Mouse (Mus musculus): ENCODE measurements around the gene Cfap57.
"Not testable (repeated sequence)": the region's sequence is repeated elsewhere in the genome, so short reads cannot be mapped to it uniquely, and the experiment has no call there.

Cfap57 gene

DNA sequence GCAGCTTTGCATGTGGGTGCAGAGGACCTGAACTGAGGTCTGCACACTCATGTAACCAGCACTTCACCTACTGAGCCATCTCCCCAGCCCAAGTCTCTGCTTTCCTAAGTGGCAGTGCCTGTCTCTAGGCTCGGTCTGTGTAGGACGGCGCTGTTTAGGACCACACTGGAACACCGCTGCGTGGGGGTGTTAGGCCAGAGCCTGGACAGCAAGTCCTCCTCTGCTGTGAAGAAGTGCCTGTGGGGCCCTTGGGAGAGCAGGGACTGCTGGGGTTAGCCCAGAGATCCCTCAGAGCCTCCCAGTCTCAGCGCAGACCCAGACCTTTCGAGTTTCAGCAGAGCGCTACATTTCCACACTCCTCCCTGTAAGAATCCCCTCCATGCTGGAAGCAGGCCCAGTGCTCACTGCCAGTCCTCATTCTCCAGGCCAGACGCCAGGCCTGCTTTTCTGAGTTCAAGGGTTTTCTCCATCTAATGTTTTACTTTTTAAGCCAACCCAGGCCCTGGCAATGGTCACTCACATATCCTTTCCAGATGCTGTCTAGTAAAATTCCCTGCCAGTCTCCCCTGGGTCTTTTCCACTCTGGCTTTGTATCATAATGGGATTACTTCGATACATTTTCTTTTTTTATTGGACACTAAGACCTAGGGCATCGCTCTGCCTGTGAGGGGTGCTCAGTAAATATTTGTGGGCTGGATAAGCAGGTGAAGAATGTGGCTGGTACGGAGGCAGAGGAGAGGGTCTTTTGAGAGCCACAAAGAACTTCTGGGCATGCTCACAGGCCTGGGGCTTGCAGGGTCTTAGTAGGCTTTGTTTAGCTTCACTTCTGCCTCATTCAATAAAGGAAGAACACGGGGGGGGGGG, 56.3 kb downstream of the Cfap57 start:
- no peak for DNase-seq (ENCODE audit: low read depth)

- DNase-seq (ENCODE audit: low read depth) = no peak
Measured at GRCm38 (mm10) chr4:118553039-118553649, 67.4 kb downstream of the Cfap57 start.

- DNase-seq (ENCODE audit: low read depth) = peak; percentile 30
Measured at GRCm38 (mm10) chr4:118548130-118548480, 72.5 kb downstream of the Cfap57 start.

- not testable (repeated sequence) for DNase-seq (ENCODE audit: low read depth)
Measured at GRCm38 (mm10) chr4:118547424-118548129, 73.0 kb downstream of the Cfap57 start.

DNA sequence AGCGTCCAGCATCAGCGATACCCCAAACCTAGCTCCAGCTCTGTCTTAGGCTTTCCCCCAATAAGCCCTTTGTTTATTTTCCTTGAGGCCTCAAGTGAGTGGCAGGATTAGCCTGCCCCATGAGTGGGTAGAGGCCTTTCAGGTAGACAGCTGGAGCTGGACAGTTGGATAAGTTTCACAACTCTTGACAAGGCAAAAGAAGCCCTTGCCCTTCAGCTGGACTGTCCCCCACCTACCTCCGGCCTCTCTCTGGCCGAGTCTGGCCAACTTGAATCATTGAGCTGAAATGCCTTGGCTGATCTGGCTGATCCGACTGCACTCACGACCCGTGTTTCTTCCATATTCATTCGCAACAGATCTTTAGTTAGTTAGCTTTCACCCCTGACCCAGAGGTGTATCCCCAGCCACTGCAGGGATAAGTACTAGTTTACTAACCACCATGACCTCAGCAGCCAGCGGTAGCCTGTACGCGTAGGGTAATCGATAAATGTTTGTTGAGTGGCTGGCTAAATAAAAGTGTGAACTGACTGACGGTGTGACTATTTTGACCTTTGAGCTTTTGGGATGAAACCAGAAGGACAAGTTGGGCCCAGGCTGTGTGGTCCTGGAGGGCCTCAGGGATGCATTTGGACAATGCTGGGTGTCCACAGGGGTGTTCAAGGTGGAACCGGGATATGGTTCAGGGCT, 76.0 kb downstream of the Cfap57 start:
- DNase-seq (ENCODE audit: low read depth) = no peak

- peak; percentile 36 for DNase-seq (ENCODE audit: low read depth)
Measured at GRCm38 (mm10) chr4:118543592-118544260, 76.9 kb downstream of the Cfap57 start, which contains the start of gene Tmem125. Gene Tmem125, minus strand, starts transcription at chr4:118544044.

DNA sequence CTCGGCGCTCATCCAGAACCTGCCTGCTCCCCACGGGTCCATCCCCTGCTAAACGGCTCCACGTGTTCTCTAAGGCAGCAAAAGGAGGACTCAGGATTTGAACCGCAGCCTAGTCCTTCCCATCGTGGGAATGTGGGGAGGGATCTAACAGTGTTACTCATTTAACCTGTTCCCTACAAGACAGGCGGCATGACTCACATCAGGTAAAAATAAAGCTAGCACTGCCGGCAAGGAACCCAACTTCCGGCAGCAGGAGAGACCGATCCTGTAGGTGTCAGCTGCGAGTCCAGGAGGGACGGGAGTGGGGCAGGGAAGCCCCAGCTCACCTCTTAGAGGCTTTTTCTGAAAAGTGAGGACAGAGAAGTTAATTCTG, 77.4 kb downstream of the Cfap57 start:
- no peak for DNase-seq (ENCODE audit: low read depth)

GRCm38 (mm10) chr4:118542510-118543157, 77.9 kb downstream of the Cfap57 start:
- DNase-seq (ENCODE audit: low read depth) = no peak

DNA sequence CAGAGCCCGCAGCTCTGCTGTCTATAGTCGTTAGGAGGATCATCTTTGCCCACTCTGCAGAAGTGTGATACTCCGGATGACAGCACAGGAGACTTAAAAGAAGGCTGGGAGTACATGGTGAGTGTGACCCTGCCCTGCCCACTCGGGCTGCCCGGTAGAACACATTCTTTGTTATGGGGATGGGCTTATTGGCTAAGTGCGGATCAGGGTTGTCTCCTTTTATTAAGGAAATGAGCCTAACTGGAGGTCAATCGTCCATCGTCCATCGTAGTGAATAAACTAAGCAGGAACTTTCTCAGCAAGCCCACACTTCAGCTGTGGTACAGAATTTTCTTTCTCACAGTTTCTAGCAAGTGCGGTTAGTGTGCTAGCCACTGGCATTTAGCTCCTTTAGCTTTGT, 80.7 kb downstream of the Cfap57 start:
- no peak for DNase-seq (ENCODE audit: low read depth)

DNA sequence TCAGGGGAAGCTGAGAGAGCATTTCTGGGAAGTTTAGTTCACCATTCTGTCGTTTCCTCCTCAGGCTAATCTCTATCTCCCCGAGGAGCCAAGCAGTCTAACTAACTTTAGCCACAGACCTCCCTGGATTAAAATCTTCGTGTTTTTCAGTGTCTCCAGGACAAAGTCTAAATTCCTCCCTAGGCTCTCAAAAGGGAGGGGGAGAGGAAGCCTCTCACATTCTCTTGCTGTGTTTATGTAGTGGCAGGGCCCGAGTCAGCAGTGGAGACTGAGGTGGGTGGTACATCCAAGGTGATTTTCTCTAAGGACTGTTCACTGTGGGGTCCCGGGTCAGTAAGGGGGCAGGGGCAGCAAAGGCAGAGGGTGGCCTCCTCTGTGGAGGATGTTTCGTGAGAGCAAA, 82.8 kb downstream of the Cfap57 start:
- DNase-seq (ENCODE audit: low read depth) = no peak

DNA sequence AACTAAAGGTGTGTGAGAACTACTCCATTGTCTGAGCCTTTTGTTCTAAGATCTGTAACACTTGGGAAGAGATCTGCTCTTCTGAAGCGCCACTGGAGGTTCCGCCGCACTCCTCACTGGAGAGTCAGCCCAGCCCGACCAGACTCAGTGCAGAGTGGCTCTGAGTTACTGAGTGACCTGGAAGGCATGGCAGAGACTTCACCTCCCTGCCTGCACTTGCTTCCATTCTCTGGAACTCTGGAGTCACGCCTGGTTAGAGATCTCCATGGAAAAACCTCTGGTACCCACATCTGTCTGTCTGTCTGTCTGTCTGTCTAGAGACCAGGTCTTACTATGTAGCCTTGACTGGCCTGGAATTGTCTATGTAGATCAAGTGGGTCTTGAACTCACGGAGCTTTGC, 85.0 kb downstream of the Cfap57 start:
- DNase-seq (ENCODE audit: low read depth) = no peak

GRCm38 (mm10) chr4:118533605-118534004, 87.0 kb downstream of the Cfap57 start:
- DNase-seq (ENCODE audit: low read depth) = no peak

GRCm38 (mm10) chr4:118533156-118533555, 87.4 kb downstream of the Cfap57 start:
- DNase-seq (ENCODE audit: low read depth) = no peak

- DNase-seq (ENCODE audit: low read depth) = no peak
Measured at GRCm38 (mm10) chr4:118532663-118533062, 87.9 kb downstream of the Cfap57 start.

GRCm38 (mm10) chr4:118527720-118528119, 92.9 kb downstream of the Cfap57 start:
- DNase-seq (ENCODE audit: low read depth) = no peak

DNA sequence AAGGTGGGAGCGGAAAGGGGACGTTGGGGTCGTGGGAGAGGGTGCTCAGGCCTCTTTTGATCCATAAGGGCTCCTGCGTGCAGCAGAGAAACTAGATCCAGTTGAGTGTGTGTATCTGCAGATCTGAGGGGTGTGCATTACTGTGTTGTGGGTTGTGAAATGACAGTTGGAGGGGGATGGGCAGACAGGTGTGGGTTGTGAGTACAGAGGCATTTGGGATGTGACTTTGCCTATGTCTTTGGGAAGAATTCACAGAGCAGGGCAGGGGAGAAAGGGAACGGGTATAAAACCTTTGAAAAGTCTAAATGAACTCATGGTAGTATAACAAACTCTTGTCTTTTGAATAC, 93.3 kb downstream of the Cfap57 start:
- DNase-seq (ENCODE audit: low read depth) = no peak

DNA sequence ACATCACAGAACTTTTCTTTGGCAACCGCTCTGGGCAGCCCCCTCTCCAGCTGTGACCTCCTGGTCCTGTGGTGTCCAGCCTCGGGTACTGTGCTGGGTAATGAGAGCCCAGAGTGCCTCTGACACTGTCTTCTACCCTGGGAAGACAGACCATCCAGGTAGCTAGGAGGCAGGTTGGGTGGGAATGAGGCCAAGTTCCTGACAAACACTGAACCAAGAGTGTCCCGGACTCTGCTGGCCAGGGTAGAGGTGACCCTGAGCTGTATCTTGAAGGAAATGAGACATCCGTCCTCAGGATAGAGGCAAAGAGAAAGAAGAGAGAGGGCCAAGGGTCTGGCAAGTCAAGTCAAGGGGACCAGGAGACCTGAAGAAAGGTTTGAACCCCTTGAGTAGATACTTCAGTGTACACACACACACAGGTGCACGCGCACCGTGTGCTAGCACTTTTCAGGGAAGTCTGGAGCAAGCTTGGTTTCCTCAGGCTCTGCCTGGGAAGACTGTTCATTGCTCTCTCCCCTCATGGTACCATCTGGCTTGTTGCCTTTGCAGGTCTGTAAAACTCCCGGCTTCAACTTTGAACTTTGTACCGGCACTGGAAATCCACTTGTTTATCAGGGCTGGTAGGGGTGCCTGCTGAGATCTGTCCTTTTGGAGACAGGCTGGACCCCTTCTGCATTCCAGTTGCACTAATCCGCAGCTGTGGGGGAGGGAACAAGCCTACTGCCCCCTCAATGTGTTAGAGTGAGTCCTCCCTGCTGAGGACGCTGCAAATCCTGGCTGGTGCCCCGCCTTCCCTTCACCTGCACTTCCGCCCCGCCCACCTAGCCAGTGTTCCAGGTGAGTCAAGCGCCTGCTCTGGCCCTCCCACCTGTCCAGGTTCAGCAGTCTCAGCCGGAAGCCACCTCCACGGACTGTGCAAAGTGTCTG, 93.9 kb downstream of the Cfap57 start, which contains the start of gene 2610528J11Rik:
2610528J11Rik (plus strand) TSS at position 592 of the 927 bp plus-strand sequence.
- DNase-seq (ENCODE audit: low read depth) = no peak

DNA sequence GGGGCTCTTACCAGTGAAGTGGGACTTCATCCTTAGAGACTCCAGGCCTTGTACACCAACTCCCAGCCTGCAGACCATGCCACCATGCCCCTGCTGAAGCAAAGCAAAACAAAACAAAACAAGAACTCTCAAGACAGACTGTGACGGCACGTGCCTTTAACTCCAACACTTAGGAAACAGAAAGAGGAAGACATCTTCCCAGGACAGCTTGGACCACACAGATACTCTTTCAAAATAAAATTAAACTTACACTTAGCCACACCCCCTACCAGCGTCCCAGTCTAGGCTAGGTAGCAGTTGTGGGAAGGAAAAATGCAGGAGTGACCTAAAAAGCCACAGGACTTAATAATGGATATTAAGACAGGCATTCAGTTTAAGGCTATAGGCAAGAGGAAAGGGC, 94.8 kb downstream of the Cfap57 start:
- no peak for DNase-seq (ENCODE audit: low read depth)

DNA sequence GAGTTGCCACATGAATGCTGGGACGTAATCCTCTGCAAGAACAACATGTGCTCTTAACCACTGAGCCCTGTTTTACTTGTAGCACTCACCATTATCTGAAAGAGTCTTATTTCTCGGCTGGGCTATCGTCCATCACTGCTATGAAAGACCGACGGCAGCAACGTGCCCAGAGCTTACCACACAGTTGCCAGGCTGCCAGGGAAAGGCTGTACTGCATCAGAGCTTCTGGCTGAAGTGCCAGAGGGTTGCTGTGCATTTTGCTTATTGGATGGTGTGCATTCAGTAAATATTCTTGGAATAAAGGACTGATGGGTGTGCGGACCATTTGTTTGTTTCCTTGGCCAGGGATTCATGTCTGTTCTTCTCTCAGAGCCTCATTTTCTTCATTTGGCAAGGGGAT, 96.6 kb downstream of the Cfap57 start:
- no peak for DNase-seq (ENCODE audit: low read depth)

GRCm38 (mm10) chr4:118522248-118522647, 98.3 kb downstream of the Cfap57 start:
- DNase-seq (ENCODE audit: low read depth) = no peak
